Mouse (Mus musculus) C2C12 (cell line): ENCODE data around the gene Srsf7. TPM values are rescaled to one million over a fixed set of nuclear protein-coding genes. Genes with fewer than 3 reads are reported as not detected.

Experiments used
- H3K27me3 ChIP-seq: one replicate; pipeline ENCODE4 v1.6.1; 2011; ENCODE audit not compliant: control insufficient read depth, insufficient read depth, insufficient read length
- H3K36me3 ChIP-seq: one replicate; pipeline ENCODE4 v1.6.1; 2011; ENCODE audit not compliant: control insufficient read depth, insufficient read depth
- H3K4me3 ChIP-seq: one replicate; pipeline ENCODE4 v1.5.1; 2011; ENCODE audit warnings: mild to moderate bottlenecking, control low read depth; ENCODE audit not compliant: poor library complexity, insufficient read depth, severe bottlenecking
- H3K79me2 ChIP-seq: one replicate; pipeline ENCODE4 v1.6.1; 2011; ENCODE audit not compliant: control insufficient read depth, insufficient read depth
- H3K79me3 ChIP-seq: one replicate; pipeline ENCODE4 v1.6.1; 2011; ENCODE audit warnings: low read depth, control low read depth
- H3ac ChIP-seq: one replicate; pipeline ENCODE3; 2011; ENCODE audit warnings: low read depth; ENCODE audit not compliant: control insufficient read depth, insufficient read length
- CEBPB ChIP-seq: IDR thresholded peaks from one replicate; pipeline ENCODE4 v1.6.1; 2011; ENCODE audit warnings: low read depth, mild to moderate bottlenecking, control low read depth, moderate library complexity
- CTCF ChIP-seq: IDR thresholded peaks from one replicate; pipeline ENCODE4 v1.5.1; 2011; ENCODE audit not compliant: control insufficient read depth, insufficient read depth, insufficient read length
- FOSL1 ChIP-seq: IDR thresholded peaks from one replicate; pipeline ENCODE4 v1.8.0; 2011; ENCODE audit warnings: mild to moderate bottlenecking, low read length; ENCODE audit not compliant: poor library complexity, insufficient read depth, severe bottlenecking
- MAX ChIP-seq: IDR thresholded peaks from one replicate; pipeline ENCODE4 v1.6.1; 2011; ENCODE audit warnings: mild to moderate bottlenecking, control low read depth
- MYOD1 ChIP-seq: IDR thresholded peaks from one replicate; pipeline ENCODE4 v1.6.1; 2011; ENCODE audit warnings: low read depth; ENCODE audit not compliant: control insufficient read depth, insufficient read length
- MYOG ChIP-seq: IDR thresholded peaks from one replicate; pipeline ENCODE4 v1.6.1; 2011; ENCODE audit not compliant: control insufficient read depth, insufficient read length; ENCODE audit errors: extremely low read depth
- USF1 ChIP-seq: IDR thresholded peaks from one replicate; pipeline ENCODE4 v1.6.1; 2011; ENCODE audit warnings: low read depth, mild to moderate bottlenecking, control low read depth, moderate library complexity
- polyA plus RNA-seq: library from polyadenylated mRNA; unstranded; fragments of >200 nt; fragmentation: generic; extraction: Trizol; gene quantifications from one replicate; pipeline ENCODE4 v1.2.1, GENCODE M21; 2012; ENCODE audit warnings: missing spikeins

Srsf7 gene
- polyA plus RNA-seq, 1 experiment, result 228 TPM

DNA sequence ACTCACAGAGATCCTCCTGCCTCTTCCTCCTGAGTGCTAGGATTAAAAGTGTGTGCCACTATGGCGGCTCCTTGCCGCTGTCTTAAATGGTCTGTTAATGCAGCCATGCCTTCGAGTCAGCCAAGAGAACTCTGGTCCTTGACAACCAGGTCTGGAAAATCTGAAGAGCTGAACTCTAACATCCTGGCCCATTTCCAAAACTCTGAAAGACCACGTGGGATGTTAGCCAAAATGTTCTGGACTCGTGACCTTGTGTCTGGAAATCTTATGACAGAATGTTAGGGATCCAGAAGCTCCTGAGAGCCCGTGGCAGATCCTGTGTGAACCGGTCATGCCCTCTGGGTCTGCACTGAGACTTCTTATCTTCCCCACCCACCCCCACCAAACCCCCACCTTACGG is 43.1 kb downstream of the Srsf7 start:
- Histone ChIP-seq H3K79me2 (no peaks in the 10 kb centered on the region), H3ac (no peak overlapping the region), H3K4me3 (no peak overlapping the region), H3K27me3 (no peaks in the 10 kb centered on the region), H3K79me3 (no peaks in the 10 kb centered on the region), H3K36me3 (no peaks in the 10 kb centered on the region)
- TF ChIP-seq MYOG (no peak), MAX (no peak), FOSL1 (no peak), CEBPB (no peak), USF1 (no peak), CTCF (no peak), MYOD1 (no peak)

- Histone ChIP-seq H3K79me3 (no peaks in the 10 kb centered on the region), H3ac (no peak overlapping the region), H3K79me2 (no peaks in the 10 kb centered on the region), H3K27me3 (no peaks in the 10 kb centered on the region), H3K4me3 (no peak overlapping the region), H3K36me3 (no peaks in the 10 kb centered on the region)
- no peak for TF ChIP-seq CTCF
- no peak for TF ChIP-seq CEBPB
- TF ChIP-seq MAX, result no peak
- TF ChIP-seq MYOD1, result no peak
- no peak for TF ChIP-seq MYOG
- no peak for TF ChIP-seq FOSL1
- no peak for TF ChIP-seq USF1
Measured at GRCm38 (mm10) chr17:80160454-80160853, 46.7 kb downstream of the Srsf7 start.

- Histone ChIP-seq H3K4me3 (no peak overlapping the region), H3K79me2 (no peaks in the 10 kb centered on the region), H3ac (no peak overlapping the region), H3K79me3 (no peaks in the 10 kb centered on the region), H3K27me3 (no peaks in the 10 kb centered on the region), H3K36me3 (no peaks in the 10 kb centered on the region)
- no peak for TF ChIP-seq MAX
- no peak for TF ChIP-seq MYOD1
- no peak for TF ChIP-seq FOSL1
- TF ChIP-seq CEBPB, result no peak
- no peak for TF ChIP-seq CTCF
- no peak for TF ChIP-seq USF1
- no peak for TF ChIP-seq MYOG
Measured at GRCm38 (mm10) chr17:80157489-80157888, 49.6 kb downstream of the Srsf7 start.

DNA sequence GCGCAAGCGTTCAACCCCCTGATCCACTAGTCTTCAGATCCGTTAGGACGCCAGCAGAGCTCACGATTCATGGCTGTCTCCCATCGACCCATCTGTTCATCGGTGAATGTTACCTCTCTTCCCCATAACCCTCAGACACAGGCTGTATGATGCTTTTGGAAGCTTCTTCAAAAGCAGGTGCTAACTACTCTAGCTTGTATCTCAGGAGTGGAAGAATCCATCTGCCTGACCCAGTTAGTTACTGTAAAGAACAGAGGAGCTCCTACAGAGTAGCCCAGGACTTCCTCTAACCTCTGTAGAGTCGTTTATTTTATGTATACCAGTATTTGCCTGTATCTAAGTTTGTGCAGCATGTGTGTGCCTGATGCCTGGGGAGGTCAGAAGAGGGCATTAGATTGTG is 50.2 kb downstream of the Srsf7 start:
- no peak overlapping the region for H3ac ChIP-seq
- no peaks in the 10 kb centered on the region for H3K36me3 ChIP-seq
- no peaks in the 10 kb centered on the region for H3K79me3 ChIP-seq
- TF ChIP-seq CEBPB (no peak), MAX (no peak), FOSL1 (no peak), CTCF (no peak), MYOD1 (no peak), MYOG (no peak), USF1 (no peak)
- no peaks in the 10 kb centered on the region for H3K27me3 ChIP-seq
- H3K79me2 ChIP-seq, result no peaks in the 10 kb centered on the region
- no peak overlapping the region for H3K4me3 ChIP-seq

DNA sequence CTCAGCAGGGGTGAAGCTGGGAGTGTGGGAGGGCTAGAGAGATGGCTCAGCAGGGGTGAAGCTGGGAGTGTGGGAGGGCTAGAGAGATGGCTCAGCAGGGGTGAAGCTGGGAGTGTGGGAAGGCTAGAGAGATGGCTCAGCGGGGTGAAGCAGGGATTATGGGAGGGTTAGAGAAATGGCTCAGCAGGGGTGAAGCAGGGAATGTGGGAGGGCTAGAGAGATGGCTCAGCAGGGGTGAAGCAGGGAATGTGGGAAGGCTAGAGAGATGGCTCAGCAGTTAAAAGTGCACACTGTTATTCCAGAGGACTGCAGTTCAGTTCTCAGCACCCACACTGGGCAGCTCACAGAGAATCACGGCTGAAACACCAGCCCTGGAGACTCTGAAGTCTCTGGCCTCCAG is 53.5 kb downstream of the Srsf7 start:
- H3ac ChIP-seq, result no peak overlapping the region
- H3K79me2 ChIP-seq, result no peaks in the 10 kb centered on the region
- H3K36me3 ChIP-seq, result no peaks in the 10 kb centered on the region
- H3K27me3 ChIP-seq, result no peaks in the 10 kb centered on the region
- H3K79me3 ChIP-seq, result no peaks in the 10 kb centered on the region
- no peak overlapping the region for H3K4me3 ChIP-seq
- TF ChIP-seq MAX, result no peak
- TF ChIP-seq CEBPB, result no peak
- TF ChIP-seq MYOD1, result no peak
- TF ChIP-seq USF1, result no peak
- no peak for TF ChIP-seq MYOG
- TF ChIP-seq CTCF, result no peak
- TF ChIP-seq FOSL1, result no peak
